Mouse (Mus musculus): ENCODE data around the gene Lypd3. TPM values are rescaled to one million over a fixed set of nuclear protein-coding genes. Genes with fewer than 3 reads are reported as not detected.

Lypd3 gene
- total and polyA plus RNA-seq, 3 experiments, result not detected

DNA sequence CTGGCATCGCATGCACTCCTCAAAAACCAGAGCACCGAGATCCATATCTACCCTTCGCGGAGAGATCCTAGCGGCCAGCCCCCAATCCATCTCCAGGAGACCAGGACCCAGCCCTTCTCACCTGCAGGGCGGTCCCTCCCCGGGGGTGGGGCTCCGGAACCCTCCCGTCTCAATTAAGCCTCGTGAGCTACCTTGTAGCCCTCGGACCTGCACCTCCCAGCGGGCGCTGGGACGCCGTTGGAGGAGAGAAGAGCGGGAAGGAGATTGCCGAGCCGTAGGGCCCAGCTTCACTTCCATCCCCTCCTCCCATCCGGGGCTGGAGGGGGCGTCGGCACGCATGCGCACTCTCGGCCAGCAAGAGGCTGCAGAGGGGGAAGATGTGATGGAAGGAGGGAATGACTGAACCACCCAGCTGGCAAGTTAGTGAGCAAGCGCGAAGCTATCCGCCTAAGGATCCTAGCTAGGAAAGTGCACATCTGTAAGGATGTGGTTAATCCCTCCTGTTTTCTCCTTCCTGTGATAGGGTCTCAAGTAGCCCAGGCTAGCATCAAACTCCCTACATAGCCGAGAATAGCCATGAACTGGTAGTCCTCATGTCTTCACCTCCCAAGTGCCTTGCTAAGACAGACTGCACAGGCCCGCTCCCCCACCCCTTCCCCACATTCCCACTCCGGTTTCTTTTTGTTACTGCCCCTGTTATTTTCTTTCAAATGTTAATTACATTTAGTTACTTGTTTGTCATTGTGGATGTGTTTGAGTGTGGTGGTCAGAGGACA, 48.8 kb upstream of the Lypd3 start, which contains the start of the genes Ethe1 and Zfp575:
Gene Ethe1, plus strand, starts transcription at position 214 of the 776 bp plus-strand sequence.
Gene Zfp575, minus strand, starts transcription at position 312 of the 776 bp plus-strand sequence.
- Histone ChIP-seq H3K4me3 (ENCODE audit: control insufficient read depth in 1 of 2, insufficient read depth in 1 of 2, low read depth in 2 of 2, low read length in 2 of 2) (no peak within 1 kb of the TSS), H3K27me3 (ENCODE audit: control insufficient read depth in 1 of 2, insufficient read depth in 2 of 2, low read length in 2 of 2) (no peaks in the 10 kb centered on the region), H3K36me3 (ENCODE audit: control insufficient read depth in 1 of 2, insufficient read depth in 2 of 2, low read length in 2 of 2) (peaks cover 0 to 6% of the 10 kb centered on the region in 2 experiments; a peak in 2 of 4 replicates), H3K9ac (ENCODE audit: control insufficient read depth, low read depth, low read length, poor library complexity, severe bottlenecking) (no peak within 1 kb of the TSS), H3K4me1 (ENCODE audit: control insufficient read depth in 1 of 2, insufficient read depth in 2 of 2, low read length in 2 of 2) (peaks cover 1 to 11% of the 10 kb centered on the region in 2 experiments; a peak in 3 of 4 replicates), H3K9me3 (replicated peaks; ENCODE audit: insufficient read depth, low read length) (no peaks in the 10 kb centered on the region), H3K27ac (ENCODE audit: control insufficient read depth, low read depth, low read length) (no peak within 1 kb of the TSS), H3K79me2 (ENCODE audit: control insufficient read depth, insufficient read depth, low read length, poor library complexity) (no peaks in the 10 kb centered on the region)
- DNase-seq (ENCODE audit: low read depth, low spot score), result no peak
- no peak for TF ChIP-seq GATA1 (IDR thresholded peaks at IDR 0.05; ENCODE audit: low read depth, low read length)
- no peak for TF ChIP-seq SIN3A (IDR thresholded peaks at IDR 0.05; ENCODE audit: low read length)
- TF ChIP-seq TBP (IDR thresholded peaks at IDR 0.05; ENCODE audit: low read depth, low read length), result no peak
- no peak for TF ChIP-seq CHD1 (IDR thresholded peaks at IDR 0.05; ENCODE audit: low read depth, low read length)
- no peak for TF ChIP-seq GABPA (IDR thresholded peaks at IDR 0.05; ENCODE audit: low read depth, low read length)
- no peak for TF ChIP-seq MAX (IDR thresholded peaks at IDR 0.05; ENCODE audit: low read length)
- no peak for TF ChIP-seq MEF2A (IDR thresholded peaks at IDR 0.05; ENCODE audit: extremely low read depth, insufficient replicate concordance, low read depth, low read length, poor library complexity, severe bottlenecking)
- TF ChIP-seq MAZ (IDR thresholded peaks at IDR 0.05; ENCODE audit: low read depth, low read length), result no peak
- TF ChIP-seq TCF12 (IDR thresholded peaks at IDR 0.05; ENCODE audit: low read depth, low read length), result no peak
- TF ChIP-seq ZMIZ1 (IDR thresholded peaks at IDR 0.05; ENCODE audit: low read depth, low read length), result no peak
- TF ChIP-seq EP300 (IDR thresholded peaks at IDR 0.05; ENCODE audit: low read depth in 1 of 2, low read length in 2 of 2), result no peak
- no peak for TF ChIP-seq USF2 (IDR thresholded peaks at IDR 0.05; ENCODE audit: borderline replicate concordance in 1 of 2, insufficient read depth in 1 of 2, low read depth in 1 of 2, low read length in 2 of 2)
- no peak for TF ChIP-seq RCOR1 (IDR thresholded peaks at IDR 0.05; ENCODE audit: low read depth, low read length)
- no peak for TF ChIP-seq POLR2AphosphoS2 (IDR thresholded peaks at IDR 0.05; ENCODE audit: low read length)
- no peak for TF ChIP-seq MYC (IDR thresholded peaks at IDR 0.05; ENCODE audit: low read depth, low read length)

DNA sequence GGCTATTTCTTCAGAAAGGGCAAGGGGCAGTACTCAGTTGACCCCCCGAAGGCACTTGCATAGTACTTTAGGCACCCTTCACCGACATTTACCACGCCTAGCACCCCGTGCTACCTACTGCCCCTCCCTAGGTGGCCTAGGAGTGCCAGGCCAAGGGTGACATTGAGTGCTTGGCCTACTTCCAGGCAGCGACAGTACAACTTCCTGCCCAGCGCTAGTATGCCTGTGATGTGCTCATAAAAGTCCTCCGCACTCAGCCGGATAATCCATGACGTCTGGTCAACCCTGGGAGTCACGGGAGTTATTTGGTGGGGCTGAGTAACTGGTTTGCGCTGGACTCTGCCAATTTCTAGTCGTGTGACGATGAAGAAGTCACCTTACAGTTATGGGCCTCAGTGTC, 48.0 kb upstream of the Lypd3 start:
- Histone ChIP-seq H3K9me3 (replicated peaks; ENCODE audit: insufficient read depth, low read length) (no peaks in the 10 kb centered on the region), H3K9ac (ENCODE audit: control insufficient read depth, low read depth, low read length, poor library complexity, severe bottlenecking) (no peak overlapping the region), H3K27ac (ENCODE audit: control insufficient read depth, low read depth, low read length) (no peak overlapping the region), H3K4me3 (ENCODE audit: control insufficient read depth in 1 of 2, insufficient read depth in 1 of 2, low read depth in 2 of 2, low read length in 2 of 2) (no peak overlapping the region), H3K79me2 (ENCODE audit: control insufficient read depth, insufficient read depth, low read length, poor library complexity) (no peaks in the 10 kb centered on the region), H3K4me1 (ENCODE audit: control insufficient read depth in 1 of 2, insufficient read depth in 2 of 2, low read length in 2 of 2) (peaks cover 2 to 20% of the 10 kb centered on the region in 2 experiments; a peak in 3 of 4 replicates), H3K27me3 (ENCODE audit: control insufficient read depth in 1 of 2, insufficient read depth in 2 of 2, low read length in 2 of 2) (no peaks in the 10 kb centered on the region), H3K36me3 (ENCODE audit: control insufficient read depth in 1 of 2, insufficient read depth in 2 of 2, low read length in 2 of 2) (peaks cover 0 to 12% of the 10 kb centered on the region in 2 experiments; a peak in 2 of 4 replicates)
- DNase-seq (ENCODE audit: low read depth, low spot score), result no peak
- TF ChIP-seq TCF12 (IDR thresholded peaks at IDR 0.05; ENCODE audit: low read depth, low read length) (no peak), ETS1 (IDR thresholded peaks at IDR 0.05; ENCODE audit: low read depth, low read length) (no peak)

Measured in MEL (cell line).